Mouse (Mus musculus) c-Kit-positive CD71-positive TER-119-negative erythroid progenitor cells, embryonic 14.5 days (primary cell): ENCODE results near the gene Gm21943.
"Not testable (repeated sequence)": the region's sequence is repeated elsewhere in the genome, so short reads cannot be mapped to it uniquely, and the experiment has no call there.

Experiments
- DNase-seq: peaks from one replicate; pipeline ENCODE4 v3.0.0-alpha.2; 2013; ENCODE audit warnings: low read depth

Gene Gm21943

GRCm38 (mm10) chrY:57533644-57534043, at the start of gene Gm21943:
Gene Gm21943, minus strand, starts transcription at chrY:57533744.
- not testable (repeated sequence) for DNase-seq
